Comparison of ENCODE assay signal across 7 mouse cellular contexts in the genomic region with DNA sequence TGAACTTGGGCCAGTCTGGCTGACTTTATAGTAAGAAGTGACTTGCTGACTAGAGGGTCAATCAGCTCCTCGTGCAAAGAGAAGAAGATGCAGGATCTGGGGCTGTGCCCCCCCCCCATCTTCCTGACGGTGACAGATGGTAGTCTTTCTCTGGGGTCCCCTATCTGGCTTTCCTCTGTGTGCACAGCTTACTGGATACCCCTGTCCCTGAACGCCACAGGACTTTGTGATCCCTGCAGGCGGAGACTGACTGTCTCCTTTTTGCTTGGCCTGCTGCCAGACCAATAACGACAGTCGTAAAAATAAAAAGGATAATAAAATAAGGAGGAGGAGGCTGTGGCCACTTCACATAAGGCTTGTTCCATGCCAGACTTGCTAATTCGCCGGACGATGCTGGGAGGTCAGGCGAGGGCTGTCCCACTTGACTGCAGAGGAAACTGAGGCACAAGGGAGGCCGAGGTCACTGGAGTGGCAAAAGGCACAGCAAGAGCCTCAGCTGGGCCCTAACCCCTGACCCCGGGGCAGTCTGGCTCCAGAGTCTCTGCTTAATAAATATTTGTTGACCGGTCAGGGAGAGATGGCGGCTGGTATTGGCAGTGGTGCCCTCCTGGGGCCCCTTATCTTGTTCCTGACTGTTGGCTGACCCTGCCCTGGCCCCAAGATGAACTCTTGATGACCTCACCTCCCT.
DNase-seq lines count a peak whose midpoint lies in the region; ATAC-seq and TF ChIP-seq lines count a peak whose summit lies in the region.

No protein-coding gene starts in this region.

- peaks cover 73% of the 10 kb centered on the region for H3K4me1 ChIP-seq in hindbrain, embryonic 15.5 days (replicated peaks)
- peaks cover 50 to 56% of the 10 kb centered on the region in 2 experiments for H3K4me1 ChIP-seq in liver, embryonic 14.5 days (replicated peaks; ENCODE audit: control insufficient read depth in 2 of 2, insufficient read depth in 2 of 2, low read length in 1 of 2)

- no peaks in the 10 kb centered on the region for H3K36me3 ChIP-seq in hindbrain, embryonic 15.5 days
- H3K36me3 ChIP-seq in liver, embryonic 14.5 days (replicated peaks; ENCODE audit: control insufficient read depth, insufficient read depth, low read depth), result 0 out of 2 replicates have a peak, but pooled peaks cover 2% of the 10 kb centered on the region

- no peak for TF ChIP-seq CTCF in liver, embryonic 14.5 days (IDR thresholded peaks at IDR 0.05; ENCODE audit: low read depth)

- H3K4me3 ChIP-seq in hindbrain, embryonic 15.5 days, result peak overlapping the region; percentile 61
- peak overlapping the region; percentile 9 to 11; a peak in 3 of 4 replicates for H3K4me3 ChIP-seq in liver, embryonic 14.5 days (ENCODE audit: insufficient read depth in 1 of 2, low read depth in 2 of 2, low read length in 2 of 2)

- H3K4me2 ChIP-seq in hindbrain, embryonic 15.5 days, result peak overlapping the region; percentile 84
- H3K4me2 ChIP-seq in liver, embryonic 14.5 days (ENCODE audit: low read depth), result peak overlapping the region; percentile 88

- ATAC-seq in hindbrain, embryonic 15.5 days (ENCODE audit: low FRiP score, low read depth), result no peak
- ATAC-seq in liver, embryonic 14.5 days (ENCODE audit: insufficient read depth), result no peak
- ATAC-seq in erythroid progenitor cell, adult 5-6 weeks (replicated peaks; ENCODE audit: low FRiP score, poor library complexity, severe bottlenecking), result no peak

- H3K27ac ChIP-seq in hindbrain, embryonic 15.5 days (replicated peaks), result no peak overlapping the region
- no peak overlapping the region for H3K27ac ChIP-seq in liver, embryonic 14.5 days

- WGBS in hindbrain, embryonic 15.5 days, result 19% methylated on average over 14 of the region's 14 CpGs
- WGBS in liver, embryonic 14.5 days (ENCODE audit: insufficient replicate concordance), result 43% methylated on average over 14 of the region's 14 CpGs

- peak; percentile 61 for DNase-seq in urinary bladder, postnatal 14 days (ENCODE audit: low spot score)
- no peak for DNase-seq in urinary bladder, postnatal 10 days (ENCODE audit: low spot score)
- no peak for DNase-seq in liver, embryonic 14.5 days (ENCODE audit: low read depth in 3 of 3, low spot score in 3 of 3)
- DNase-seq in spleen, postnatal 36 days (ENCODE audit: low spot score in 2 of 2), result no peak
- DNase-seq in spleen, postnatal 4 days (ENCODE audit: low spot score in 2 of 2), result no peak

- peak overlapping the region; percentile 41 for H3K9ac ChIP-seq in hindbrain, embryonic 15.5 days
- H3K9ac ChIP-seq in liver, embryonic 14.5 days (replicated peaks), result peak overlapping the region; percentile 46; the same call in 1 of the 2 replicates

- H3K27me3 ChIP-seq in hindbrain, embryonic 15.5 days, result no peaks in the 10 kb centered on the region
- no peaks in the 10 kb centered on the region for H3K27me3 ChIP-seq in liver, embryonic 14.5 days (ENCODE audit: control insufficient read depth, insufficient read depth, low read length)

- TF ChIP-seq EP300 in liver, embryonic 14.5 days (IDR thresholded peaks at IDR 0.05; ENCODE audit: low read depth), result no peak

- no peaks in the 10 kb centered on the region for H3K9me3 ChIP-seq in hindbrain, embryonic 15.5 days
- H3K9me3 ChIP-seq in liver, embryonic 14.5 days (ENCODE audit: control insufficient read depth, low read length), result no peaks in the 10 kb centered on the region
